Mouse (Mus musculus) frontal cortex, postnatal 14 days (tissue): Measurements from ENCODE around the gene Ubap1.

Source experiments
- DNase-seq, 2 experiments: peaks; one replicate each; pipeline ENCODE4 v3.0.0; 2022; ENCODE audit warnings: low spot score in 2 of 2

The Ubap1 gene

GRCm38 (mm10) chr4:41357154-41357553 lies 8.4 kb downstream of the Ubap1 start:
- no peak for DNase-seq

GRCm38 (mm10) chr4:41358669-41359068 lies 9.9 kb downstream of the Ubap1 start:
- DNase-seq: no peak

GRCm38 (mm10) chr4:41359358-41359757 lies 10.6 kb downstream of the Ubap1 start:
- DNase-seq: no peak

GRCm38 (mm10) chr4:41361059-41361458 lies 12.3 kb downstream of the Ubap1 start:
- DNase-seq: no peak

GRCm38 (mm10) chr4:41368198-41368597 lies 19.4 kb downstream of the Ubap1 start:
- DNase-seq: no peak

GRCm38 (mm10) chr4:41369702-41370437 lies 21.1 kb downstream of the Ubap1 start:
- DNase-seq: no peak

- no peak for DNase-seq
Observed at GRCm38 (mm10) chr4:41377567-41377966, 28.8 kb downstream of the Ubap1 start.

- DNase-seq: no peak
Observed at GRCm38 (mm10) chr4:41381213-41381950, 32.6 kb downstream of the Ubap1 start.

- no peak for DNase-seq
Observed at GRCm38 (mm10) chr4:41386412-41386975, 37.7 kb downstream of the Ubap1 start.

- DNase-seq: no peak
Observed at GRCm38 (mm10) chr4:41387755-41388469, 39.1 kb downstream of the Ubap1 start.

GRCm38 (mm10) chr4:41388616-41389015 lies 39.8 kb downstream of the Ubap1 start:
- DNase-seq: no peak

GRCm38 (mm10) chr4:41389240-41389639 lies 40.4 kb downstream of the Ubap1 start:
- no peak for DNase-seq

- peak; percentile 53 to 79 for DNase-seq
Observed at GRCm38 (mm10) chr4:41390122-41390521, 41.3 kb downstream of the Ubap1 start.

GRCm38 (mm10) chr4:41391015-41391414 lies 42.2 kb downstream of the Ubap1 start:
- no peak for DNase-seq

- DNase-seq: no peak
Observed at GRCm38 (mm10) chr4:41394651-41395050, 45.9 kb downstream of the Ubap1 start.

- DNase-seq: no peak
Observed at GRCm38 (mm10) chr4:41398353-41398752, 49.6 kb downstream of the Ubap1 start.

GRCm38 (mm10) chr4:41399904-41400303 lies 51.1 kb downstream of the Ubap1 start:
- DNase-seq: no peak

- DNase-seq: no peak
Observed at GRCm38 (mm10) chr4:41401167-41401566, 52.4 kb downstream of the Ubap1 start.

GRCm38 (mm10) chr4:41401573-41401972 lies 52.8 kb downstream of the Ubap1 start:
- no peak for DNase-seq

- no peak for DNase-seq
Observed at GRCm38 (mm10) chr4:41406597-41406996, 57.8 kb downstream of the Ubap1 start.

GRCm38 (mm10) chr4:41407353-41407752 lies 58.6 kb downstream of the Ubap1 start:
- DNase-seq: no peak

- no peak for DNase-seq
Observed at GRCm38 (mm10) chr4:41409341-41409740, 60.5 kb downstream of the Ubap1 start.
